Mouse (Mus musculus) embryo, embryonic 11.5 days (tissue): ENCODE results near the gene Aktip.

Experiments
- DNase-seq: peaks from one replicate; pipeline ENCODE4 v3.0.0-alpha.2; 2012; ENCODE audit warnings: low read depth, low spot score

Gene Aktip

DNA sequence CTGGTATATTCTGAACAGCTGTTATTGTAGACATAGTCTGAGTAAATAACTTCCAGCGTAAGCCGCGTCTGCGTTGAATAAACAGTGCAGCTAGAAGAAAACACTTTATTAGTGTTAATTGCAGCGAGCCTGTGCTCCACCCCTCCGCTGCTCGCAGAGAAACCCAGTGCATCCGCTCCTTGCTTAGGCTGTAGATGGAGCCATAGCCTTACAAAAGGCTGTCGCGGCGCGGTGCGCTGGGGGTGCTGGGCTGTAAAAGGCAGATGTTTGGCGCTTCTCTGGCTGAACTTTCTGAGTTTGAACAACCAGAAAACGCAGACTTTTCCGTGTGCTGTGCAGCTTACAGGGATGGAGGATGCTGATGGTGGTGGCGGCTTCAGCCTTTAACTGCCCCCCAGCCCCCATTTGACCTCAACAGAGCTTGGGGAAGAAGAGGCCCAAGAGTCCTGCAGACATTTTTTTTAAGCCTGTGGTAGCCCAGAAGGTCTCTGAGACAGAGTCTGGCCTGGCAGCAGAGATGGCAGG lies 8.9 kb downstream of the Aktip start:
- DNase-seq, result peak; percentile 56

DNA sequence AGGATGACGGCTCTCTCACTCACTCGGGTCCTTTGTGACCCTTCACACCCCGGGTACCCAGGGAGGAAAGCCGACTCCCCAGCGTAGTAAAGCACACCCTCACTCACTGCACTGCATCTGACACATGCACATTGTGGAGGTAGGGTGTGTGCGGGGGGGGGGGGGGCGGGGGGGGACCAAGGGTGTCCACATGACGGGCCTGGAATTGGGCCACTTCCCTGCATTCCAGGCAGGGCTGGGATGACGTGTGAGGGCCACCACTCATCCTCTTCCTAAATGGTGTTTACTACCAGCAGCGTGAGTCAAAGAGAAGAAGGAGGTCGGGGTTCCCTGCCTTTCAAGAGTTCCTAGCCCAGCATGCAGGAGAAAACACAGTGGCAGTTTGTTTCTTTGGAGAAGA lies 11.6 kb downstream of the Aktip start:
- no peak for DNase-seq

DNA sequence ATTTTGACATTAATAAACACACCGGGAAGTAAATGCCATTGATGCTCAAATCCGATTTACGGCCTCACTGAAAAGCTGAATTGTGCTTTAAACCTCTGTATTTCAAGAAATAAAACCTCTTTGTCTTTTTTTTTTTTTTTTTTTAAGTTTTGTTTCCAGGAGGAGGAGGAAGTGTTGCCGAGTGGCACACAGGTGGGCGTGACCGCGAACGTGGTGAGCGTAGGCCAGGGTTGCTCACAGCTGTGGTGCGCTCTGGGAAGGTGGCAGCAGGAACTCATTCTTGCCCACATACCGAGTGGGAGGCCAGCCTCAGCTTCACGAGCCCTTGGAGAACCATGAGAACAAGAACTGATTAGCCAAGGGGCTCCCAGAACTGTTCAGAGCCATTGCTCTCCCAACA lies 13.4 kb downstream of the Aktip start:
- DNase-seq, result no peak

DNA sequence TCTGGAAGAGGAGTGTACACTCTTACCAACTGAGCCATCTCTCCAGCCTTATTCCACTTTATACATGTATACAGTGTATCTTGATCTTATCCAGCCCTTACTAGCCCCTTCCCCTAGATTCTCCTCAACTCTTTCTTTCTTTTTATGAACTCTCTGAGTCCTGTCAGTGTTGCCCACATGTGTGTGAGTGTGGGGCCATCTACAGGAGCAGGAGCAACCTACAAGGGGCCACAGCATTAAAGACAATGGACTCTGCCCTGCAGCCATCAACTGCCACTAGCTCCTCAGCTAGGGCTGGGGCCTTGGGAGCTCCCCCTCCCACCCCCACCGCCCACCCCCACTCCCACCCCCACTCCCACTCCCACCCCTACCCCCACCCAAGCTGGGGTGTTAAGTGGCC lies 22.1 kb downstream of the Aktip start:
- DNase-seq, result no peak

DNA sequence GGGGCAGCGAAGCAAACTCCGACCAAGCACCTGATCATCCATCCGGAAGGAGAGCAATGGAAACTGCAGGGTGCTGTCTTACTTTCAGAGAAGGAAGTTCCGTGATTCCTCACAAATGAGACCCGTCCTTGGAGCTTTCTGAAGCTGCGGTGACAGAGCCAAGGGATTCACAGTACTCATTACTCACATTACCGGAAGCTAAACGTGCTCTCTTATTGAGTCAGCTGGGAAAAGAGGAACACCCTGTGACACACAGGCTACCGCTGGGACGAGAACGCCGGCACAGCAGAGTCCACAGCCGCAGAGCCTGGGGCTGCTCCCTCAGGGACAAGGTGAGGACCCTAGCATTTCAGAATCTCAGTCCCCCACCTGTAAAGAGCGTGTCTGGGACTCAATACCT lies 23.6 kb downstream of the Aktip start:
- DNase-seq, result no peak

DNA sequence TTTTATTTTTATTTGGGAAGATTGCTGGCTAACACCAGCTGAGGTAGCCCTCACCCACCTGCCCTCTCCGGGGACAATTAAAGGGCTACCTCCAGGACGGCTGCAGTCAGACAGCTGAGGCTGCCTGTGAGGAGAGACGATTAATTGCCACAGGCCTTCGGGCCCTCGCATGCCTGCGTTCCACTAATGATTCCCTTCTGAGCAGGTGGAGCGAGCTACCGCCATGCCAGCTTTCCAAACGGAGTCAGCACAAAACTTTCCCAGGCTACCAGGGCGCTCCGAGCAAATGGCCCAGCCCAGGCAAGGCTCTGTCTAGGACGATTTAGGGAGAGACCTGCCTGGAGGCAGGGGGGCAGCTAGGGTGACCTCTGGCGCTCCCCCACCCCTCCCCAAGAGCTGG lies 28.2 kb downstream of the Aktip start:
- no peak for DNase-seq

DNA sequence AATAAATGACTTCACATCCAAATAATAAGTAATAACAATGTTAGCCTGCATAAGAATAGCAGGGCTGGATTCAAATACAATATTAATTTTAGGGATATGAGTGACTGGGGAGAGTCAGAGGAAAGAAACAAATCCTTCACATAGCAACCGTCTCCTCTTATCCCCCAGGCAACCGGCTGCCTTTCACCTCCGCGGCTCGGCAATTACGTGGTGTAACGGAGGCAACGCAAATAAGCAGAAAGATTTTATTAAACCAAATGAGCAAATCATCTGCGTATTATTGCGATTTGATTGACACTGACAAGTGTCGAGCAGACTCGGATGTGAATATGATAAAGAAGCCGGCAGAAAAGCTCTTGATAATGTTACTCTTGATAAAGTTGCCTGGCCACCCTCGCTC lies 28.9 kb downstream of the Aktip start:
- no peak for DNase-seq

DNA sequence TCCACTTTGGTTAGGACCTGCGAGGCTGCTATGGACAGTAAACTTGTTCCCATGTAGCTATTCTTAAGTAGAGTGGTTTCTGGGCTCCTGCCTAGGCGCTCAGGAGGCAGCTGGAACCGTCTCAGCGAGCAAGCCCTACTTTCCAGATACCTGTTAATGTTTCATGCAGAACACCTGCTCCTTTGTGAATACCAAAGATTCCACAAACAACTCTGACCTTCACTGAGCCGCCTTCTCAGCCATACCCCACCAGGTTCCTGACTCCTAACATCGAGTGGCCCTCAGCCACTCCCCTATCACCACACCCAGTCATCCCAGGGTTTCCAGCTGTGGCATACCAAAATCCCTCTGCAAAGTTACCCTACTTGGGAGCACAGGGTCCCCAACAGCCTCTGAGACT lies 29.6 kb downstream of the Aktip start:
- no peak for DNase-seq

DNA sequence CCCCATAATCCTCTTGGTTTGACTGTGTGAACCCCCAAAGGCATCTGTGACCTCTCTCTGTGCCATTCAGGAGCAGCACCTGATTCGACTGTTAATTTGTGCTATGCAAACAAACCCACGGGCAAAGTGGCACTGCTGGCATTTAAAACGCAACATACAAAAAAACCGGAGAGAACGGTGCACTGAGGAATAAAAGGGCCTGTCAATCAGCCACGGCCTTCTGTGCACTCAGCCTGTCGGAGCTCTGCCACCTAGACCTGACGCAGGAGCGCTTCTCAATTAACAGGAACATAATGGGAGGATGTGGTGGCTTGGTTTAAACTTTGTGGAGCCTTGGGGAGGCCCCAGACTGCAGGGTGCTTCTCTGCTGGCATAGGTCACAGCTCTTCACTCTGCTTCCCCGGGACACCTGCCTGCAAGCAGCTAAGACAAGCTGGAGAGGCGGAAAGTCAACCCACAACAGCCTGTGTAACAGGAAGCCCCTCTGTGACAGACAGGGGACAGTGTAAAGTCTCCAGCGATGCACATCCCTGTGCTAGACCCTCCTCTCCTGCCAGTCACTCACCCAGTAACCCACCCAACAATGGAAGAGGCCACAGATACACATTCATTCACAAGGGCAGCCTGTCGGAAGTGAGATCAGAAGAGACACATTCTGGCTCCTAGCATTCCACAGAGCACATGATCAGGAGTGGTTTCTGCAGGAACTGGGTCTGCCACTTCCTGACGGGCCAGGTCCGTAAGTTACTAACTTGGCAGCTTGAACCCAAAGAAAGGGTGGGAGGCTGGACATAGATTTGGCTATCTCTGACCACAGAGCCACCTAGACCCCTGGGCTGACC lies 39.6 kb downstream of the Aktip start:
- DNase-seq, result no peak

DNA sequence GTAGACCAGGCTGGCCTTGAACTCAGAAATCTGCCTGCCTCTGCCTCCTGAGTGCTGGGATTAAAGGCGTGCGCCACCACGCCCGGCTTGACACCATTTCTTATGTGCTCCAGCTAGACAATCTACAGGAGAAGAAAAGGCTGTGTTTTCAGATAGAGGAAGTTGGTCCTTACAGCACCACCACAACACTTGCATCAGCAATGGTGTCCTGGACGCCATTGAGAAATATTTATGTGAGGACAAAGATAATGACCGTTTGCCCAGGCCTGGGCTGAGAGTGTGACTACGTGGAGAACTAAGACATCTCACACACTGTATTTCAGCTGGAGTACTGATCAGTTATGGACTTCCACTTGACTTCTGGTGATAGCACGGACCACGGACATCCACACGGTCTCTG lies 41.2 kb downstream of the Aktip start:
- no peak for DNase-seq

DNA sequence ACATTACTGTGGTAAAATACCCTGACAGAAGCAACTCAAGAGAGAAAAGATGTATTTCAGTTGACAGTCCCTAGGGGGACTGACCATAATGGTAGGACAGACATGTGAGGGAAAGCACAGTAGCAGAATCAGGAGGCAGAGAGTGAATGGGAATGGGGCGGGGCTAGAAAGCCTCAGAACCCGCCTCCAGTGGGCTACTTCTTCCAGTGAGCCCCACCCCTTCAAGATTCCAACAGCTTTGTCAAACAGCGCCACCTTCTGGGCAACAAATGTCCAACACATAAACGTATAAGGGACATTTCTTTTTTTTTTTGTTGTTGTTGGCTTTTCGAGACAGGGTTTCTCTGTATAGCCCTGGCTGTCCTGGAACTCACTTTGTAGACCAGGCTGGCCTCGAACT lies 45.2 kb downstream of the Aktip start:
- DNase-seq, result no peak

DNA sequence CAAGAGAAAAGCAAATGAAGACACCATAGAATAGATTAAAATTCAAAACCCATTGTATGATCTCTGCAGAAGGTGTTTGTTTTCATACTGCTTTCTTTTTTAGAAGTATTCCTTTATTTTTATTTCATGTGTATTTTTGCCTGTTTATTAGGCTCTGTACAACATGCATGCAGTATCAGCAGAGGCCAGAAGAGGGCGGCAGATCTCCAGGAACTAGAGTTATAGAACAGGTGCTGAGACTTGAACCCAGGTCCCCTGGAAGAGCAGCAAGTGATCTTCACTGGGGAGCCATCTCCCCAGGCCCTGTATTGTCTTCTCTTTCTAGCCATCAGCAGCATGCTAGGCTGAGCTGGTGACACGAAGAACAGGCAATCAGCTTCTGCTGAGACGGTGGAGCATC lies 45.9 kb downstream of the Aktip start:
- DNase-seq, result no peak

DNA sequence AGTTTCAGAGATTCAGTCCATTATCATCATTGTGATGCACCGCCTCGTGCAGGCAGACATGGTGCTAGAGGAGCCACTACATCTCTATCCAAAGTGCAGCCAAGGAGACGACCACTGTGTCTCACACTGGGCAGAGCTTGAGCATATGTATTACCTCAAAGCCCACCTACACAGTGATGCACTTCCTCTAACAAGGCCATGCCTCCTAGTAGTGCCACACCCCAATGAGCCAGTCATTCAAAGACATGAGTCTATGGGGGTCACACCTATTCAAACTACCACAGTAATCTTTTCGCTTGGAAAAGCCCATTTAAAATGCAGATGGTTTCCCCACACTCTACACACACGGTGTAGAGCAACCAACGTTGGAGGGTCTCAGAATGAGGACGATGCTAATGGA lies 48.2 kb downstream of the Aktip start:
- DNase-seq, result no peak

DNA sequence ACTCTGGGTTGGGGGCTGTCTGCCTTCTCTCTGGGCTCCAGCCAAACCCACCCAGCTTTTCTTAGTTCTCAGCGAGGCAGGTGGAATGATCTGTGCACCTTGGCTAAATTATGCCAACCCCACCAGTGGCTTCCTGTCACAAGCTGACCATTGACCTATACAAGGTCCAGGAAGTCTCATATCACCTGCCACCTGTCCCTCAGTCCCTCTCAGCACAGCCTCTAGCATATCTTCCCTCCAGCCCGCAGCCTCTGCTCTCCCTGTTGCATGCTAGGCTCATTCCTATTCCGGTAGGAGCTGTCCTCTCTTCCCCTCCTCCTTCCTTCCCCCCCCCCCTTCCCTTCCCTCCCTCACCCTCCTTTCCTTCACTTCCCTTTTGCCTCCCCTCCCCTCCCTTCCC lies 50.5 kb downstream of the Aktip start:
- no peak for DNase-seq

DNA sequence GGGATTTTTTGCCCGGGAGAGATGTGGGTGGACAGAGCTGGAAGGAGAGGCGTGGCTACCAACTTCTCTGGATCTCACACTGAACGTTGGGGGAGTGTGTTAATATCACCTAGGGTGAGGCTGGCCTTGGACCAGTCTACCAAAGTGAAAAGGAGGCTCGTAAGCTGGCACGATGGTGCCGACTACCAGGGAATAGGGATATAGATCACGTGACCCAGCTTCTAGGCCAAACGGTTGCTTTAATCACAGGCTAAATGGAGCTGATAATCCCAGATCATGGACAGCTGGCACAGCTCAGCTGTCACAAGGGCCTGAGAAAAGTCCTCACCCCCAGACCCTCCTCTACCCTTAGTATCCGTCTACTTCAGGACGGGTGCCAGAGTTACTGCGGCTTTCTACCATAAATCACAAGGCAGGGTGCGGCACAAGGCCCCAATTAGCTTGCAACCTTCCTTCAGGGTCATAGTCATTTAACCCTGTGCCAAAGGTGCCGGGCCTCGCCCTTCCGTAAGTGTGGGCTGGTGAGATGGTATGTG lies 51.1 kb downstream of the Aktip start:
- no peak for DNase-seq

DNA sequence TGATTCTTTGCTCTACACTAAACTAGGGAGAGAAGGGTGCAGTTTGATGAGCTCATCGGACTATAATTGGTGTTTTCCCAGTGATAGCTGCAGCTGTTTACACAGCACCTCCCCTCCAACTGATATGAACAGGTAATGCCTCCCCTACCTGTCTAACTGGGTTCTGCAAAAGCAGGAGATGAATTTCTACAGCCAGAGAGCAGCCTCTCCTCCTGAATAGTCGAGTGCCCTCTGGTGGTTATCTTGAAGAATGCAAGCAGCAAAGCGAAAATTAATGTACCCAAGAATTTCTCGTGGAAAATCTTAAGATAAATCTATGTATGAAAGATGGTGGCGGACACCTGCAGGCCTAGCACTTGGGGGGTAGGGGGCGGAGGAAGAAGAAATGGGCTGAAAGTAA lies 52.1 kb downstream of the Aktip start:
- DNase-seq, result peak; percentile 40

DNA sequence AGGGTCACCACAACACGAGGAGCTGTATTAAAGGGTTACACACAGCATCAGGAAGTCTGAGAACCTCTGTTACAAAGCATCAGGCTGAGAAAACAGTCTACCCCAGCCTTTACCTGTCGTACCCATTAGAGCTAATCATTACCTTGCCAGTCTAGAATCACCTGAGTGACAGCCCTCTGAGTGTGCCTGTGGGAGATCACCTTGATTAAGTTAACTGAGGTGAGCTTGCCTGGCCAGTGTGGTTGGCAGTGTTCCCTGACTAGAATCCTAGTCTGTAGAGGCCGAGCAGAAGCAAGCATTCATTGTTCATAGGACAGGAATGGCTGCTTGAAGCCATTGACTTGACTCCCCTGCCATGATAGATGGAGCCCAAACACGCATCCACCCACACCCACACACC lies 58.9 kb downstream of the Aktip start:
- no peak for DNase-seq

DNA sequence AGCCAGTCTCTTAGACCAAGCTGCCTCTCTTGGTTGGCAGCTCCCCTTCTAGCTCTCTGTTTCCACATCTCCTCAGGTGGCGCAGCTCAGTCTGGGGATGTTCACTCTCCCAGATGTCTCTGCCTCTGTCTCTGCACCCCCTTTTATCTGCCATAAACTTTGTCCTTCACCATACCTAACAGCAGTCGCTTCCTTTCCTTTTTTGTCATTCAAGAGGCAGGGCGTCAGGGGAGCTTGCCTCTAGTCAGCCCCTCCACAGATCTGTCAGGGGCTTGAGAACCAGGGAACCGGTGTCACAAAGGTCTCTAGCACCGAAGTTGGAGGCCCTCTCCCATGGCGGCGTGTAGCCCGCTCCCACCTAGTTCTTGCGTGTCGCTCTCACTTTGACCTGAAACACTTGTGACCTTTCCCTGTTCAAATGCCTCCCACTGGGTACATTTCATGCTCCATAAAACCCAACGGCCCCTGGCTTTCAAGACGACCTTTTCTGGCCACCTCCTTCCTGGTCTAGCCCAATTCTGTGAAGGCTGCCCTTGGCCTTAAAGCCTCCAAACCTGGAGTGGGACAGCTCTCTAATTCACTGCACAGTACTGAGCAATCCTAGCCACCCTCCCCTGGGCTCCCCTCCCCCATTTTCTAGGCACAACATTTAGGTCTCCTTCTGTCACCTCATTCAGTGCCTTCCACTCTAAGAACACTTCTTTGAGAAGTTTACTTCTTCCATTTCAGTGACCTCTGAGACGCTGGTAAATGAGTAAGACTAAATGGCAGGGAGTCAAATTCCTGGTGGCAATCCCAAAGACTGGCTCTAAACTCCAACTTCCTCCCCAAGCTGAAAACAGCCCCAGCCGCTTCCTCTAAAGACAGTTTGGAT lies 64.2 kb downstream of the Aktip start:
- DNase-seq, result no peak

DNA sequence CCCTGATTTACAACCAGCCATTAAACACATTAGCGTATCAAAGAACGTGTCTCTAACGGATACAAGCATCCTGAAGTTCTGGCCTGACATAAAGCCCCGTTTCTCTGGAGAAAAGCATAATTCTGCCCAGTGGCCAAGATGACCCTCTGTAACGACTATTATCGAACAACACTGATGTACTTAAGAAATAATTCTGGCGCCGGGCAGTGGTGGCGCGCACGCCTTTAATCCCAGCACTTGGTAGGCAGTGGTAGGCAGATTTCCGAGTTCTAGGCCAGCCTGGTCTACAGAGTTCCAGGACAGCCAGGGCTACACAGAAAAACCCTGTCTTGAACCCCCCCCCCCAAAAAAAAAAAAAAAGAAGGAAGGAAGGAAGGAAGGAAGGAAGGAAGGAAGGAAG lies 65.1 kb downstream of the Aktip start:
- no peak for DNase-seq

DNA sequence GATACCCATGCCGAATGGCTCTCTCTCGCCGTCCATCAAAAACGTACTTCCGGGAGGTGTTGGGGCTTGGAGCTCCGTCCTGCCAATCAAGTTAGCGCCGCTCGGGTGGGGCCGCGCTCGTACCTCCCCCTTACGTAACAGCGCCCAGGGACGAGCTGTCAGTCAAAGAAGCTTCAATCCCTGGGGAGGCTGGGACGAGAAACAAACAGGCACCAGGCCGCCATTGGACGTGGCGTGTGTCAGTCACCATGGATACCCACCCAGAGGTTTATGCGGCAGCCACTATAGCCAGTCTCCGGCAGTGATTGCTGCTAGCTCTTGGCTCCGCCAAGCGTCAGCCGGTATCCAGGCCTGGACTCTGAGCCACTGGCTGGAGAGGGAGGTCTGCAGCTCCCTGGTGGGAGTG lies 65.7 kb downstream of the Aktip start:
- DNase-seq, result peak; percentile 99

DNA sequence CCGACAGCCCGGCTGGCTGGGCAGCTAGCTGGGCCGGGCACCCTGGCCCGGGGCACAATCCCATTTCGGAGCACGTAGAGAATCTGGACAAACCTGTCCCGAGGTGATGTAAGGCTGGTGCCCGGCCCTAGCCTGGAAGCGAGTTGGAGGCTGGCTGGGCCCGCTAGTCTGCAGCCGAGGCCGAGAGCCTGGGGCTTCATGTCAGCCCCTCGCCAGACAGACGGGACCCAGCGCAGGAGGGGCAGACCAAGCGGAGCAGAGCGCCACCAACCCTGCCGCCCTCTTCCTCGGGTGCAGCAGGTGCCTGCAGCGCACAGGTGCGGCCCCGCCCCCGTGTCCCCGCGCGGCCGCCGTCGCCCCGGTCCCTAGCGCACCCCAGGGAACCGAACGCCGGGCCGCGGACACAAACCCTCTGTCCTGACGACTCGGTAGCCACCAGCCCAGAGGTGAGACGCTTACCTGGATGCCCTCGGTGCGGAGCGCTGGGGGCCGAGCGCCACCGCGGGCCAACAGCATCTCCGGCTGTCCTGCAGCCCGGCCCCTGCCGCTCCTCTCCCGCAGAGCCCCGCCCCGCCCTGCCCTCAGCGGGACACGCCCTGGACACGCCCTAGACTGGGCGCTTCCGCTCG lies 66.2 kb downstream of the Aktip start:
- DNase-seq, result no peak

DNA sequence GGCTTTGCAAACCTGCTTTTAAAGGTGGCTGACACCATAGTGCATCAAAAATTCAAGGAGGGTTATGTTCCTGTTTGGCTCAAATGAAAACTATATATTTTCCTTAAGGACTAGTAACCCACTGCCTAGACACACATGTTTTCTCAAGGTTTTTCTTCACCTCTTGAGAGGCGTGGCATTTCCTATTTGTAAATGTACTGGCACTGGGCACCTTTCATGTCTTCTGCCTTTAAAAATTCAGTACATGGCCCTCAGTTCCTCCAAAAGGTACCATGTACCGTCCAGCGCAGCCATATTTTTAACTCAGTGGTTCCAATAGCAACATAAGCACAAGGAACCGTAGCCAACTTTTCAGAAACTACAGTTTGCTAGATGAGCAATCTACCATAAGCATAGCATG lies 67.0 kb downstream of the Aktip start:
- DNase-seq, result no peak
